Mouse (Mus musculus): Measurements from ENCODE around the gene Ppp3r2.

DNA sequence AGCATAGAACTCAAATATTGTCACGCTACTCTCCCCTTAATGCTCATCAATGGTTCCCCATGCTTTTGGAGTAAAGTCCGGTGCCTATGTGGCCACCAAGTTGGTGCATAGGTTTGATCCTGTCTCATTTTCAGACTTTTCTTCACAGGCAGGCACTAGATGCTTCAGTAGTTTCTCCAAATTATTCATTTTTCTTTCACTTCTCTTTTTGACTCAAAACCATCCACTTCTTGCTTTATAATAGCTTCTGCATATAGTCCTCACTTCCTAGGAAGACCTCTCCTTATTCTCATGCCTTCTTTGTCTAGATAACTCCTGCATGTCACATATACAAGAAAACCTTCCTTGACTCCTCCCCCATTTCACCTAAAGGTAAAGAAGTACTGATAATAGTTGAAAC is 42.1 kb upstream of the Ppp3r2 start:
- no peak for TF ChIP-seq CHD2 (IDR thresholded peaks at IDR 0.05; ENCODE audit: low read depth, low read length)
- no peak for TF ChIP-seq ZNF384 (IDR thresholded peaks at IDR 0.05; ENCODE audit: low read depth, low read length)
- no peak for TF ChIP-seq ZC3H11A (IDR thresholded peaks at IDR 0.05; ENCODE audit: borderline replicate concordance, low read depth, low read length)
- TF ChIP-seq MAFK (IDR thresholded peaks at IDR 0.05; ENCODE audit: insufficient read depth, low read depth, low read length): no peak
